Mouse (Mus musculus): ENCODE measurements around the gene Tomm34. TPM values are rescaled to one million over a fixed set of nuclear protein-coding genes. Genes with fewer than 3 reads are reported as not detected.

The Tomm34 gene
- polyA plus RNA-seq, 1 experiment from 2014 or later, result 42.3 TPM

DNA sequence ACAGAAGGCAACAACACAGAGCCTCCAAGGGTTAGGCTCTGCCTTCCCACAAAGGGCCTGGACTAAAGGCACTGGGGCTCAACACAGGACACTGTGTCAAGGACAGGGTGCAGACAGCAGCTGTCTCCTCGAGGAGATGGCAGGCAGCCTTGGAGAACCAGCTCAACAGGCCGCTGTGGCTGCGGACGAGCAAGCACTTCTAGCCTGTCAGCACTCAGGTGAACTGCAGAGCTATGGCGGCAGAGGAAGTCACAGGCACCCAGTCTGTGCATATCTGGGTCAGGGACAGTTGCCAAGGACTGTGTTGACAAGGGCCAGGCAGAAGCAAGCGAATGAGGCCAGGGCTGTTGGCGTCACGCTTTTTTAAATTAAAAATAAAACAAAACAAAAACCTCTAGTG, 17.2 kb downstream of the Tomm34 start:
- H3K4me3 ChIP-seq (replicated peaks; ENCODE audit: low read depth, low read length), result no peak overlapping the region
- no peaks in the 10 kb centered on the region for H3K4me1 ChIP-seq (replicated peaks; ENCODE audit: insufficient read depth, low read length)
- no peaks in the 10 kb centered on the region for H3K9me3 ChIP-seq (replicated peaks; ENCODE audit: low read length)
- WGBS, result 87% methylated on average over 8 of the region's 8 CpGs
- H3K9ac ChIP-seq (ENCODE audit: low read depth, low read length), result no peak overlapping the region
- H3K27ac ChIP-seq, result no peak overlapping the region
- TF ChIP-seq CTCF (IDR thresholded peaks at IDR 0.05; ENCODE audit: low read depth), result no peak
- DNase-seq (ENCODE audit: low spot score), result no peak
- H3K27me3 ChIP-seq (ENCODE audit: insufficient read depth, low read length), result no peaks in the 10 kb centered on the region
- ATAC-seq (replicated peaks; ENCODE audit: low FRiP score, low read depth), result no peak
- H3K4me2 ChIP-seq (ENCODE audit: low read length), result no peak overlapping the region
- H3K36me3 ChIP-seq (ENCODE audit: insufficient read depth, low read length), result peaks cover 39% of the 10 kb centered on the region

DNA sequence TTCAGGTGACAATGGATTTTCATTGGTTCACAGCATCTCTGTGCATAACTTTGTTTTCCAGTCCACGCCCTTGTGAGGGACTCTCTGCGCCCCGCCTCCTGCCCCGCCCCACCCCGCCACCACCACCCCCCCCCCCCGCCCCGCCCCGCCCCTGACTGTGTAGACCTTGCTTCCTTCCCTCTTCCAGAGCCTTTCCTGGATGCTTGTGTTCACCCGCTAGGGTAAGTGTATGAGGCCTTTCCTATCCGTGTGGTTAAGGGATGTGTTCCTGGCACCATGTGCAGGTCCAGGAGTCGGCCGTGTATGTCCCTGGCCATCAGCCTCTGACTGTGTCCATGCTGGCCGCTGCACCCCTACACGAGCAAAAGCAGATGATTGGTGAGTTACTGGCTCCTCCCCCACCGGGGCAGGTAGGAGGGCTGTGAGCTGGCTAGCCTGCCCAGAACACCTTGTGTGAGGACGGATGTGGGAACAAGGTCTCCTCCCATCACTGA, 23.7 kb downstream of the Tomm34 start:
- no peak overlapping the region for H3K27ac ChIP-seq
- H3K9me3 ChIP-seq (replicated peaks; ENCODE audit: low read length), result no peaks in the 10 kb centered on the region
- 0 out of 2 replicates have a peak, but pooled peaks cover 2% of the 10 kb centered on the region for H3K4me1 ChIP-seq (replicated peaks; ENCODE audit: insufficient read depth, low read length)
- ATAC-seq (replicated peaks; ENCODE audit: low FRiP score, low read depth), result peak; percentile 74
- DNase-seq (ENCODE audit: low spot score), result peak; percentile 46
- H3K4me2 ChIP-seq (ENCODE audit: low read length), result peak overlapping the region; percentile 52
- 4% methylated on average over 14 of the region's 16 CpGs for WGBS
- H3K4me3 ChIP-seq (replicated peaks; ENCODE audit: low read depth, low read length), result peak overlapping the region; percentile 20
- peaks cover 3% of the 10 kb centered on the region; the same call in 1 of the 2 replicates for H3K36me3 ChIP-seq (ENCODE audit: insufficient read depth, low read length)
- H3K9ac ChIP-seq (ENCODE audit: low read depth, low read length), result no peak overlapping the region
- no peaks in the 10 kb centered on the region for H3K27me3 ChIP-seq (ENCODE audit: insufficient read depth, low read length)
- TF ChIP-seq CTCF (IDR thresholded peaks at IDR 0.05; ENCODE audit: low read depth), result no peak

DNA sequence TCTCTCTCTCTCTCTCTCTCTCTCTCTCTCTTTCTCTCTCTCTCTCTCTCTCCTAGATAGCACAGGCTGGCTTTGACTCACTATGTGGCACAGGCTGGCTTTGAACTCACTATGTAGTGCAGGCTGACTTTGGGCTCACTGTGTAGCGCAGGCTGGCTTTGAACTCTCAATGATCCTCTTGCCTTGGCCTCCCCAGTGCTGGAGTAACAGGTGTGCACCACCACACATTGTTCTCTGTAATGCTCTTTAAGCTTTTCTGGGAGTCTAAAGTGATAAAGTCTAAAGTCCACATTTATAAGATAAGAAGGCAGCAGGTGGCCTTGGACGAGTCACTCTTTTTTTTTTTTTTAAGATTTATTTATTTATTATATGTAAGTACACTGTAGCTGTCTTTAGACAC, 29.4 kb downstream of the Tomm34 start:
- no peak overlapping the region for H3K4me2 ChIP-seq (ENCODE audit: low read length)
- DNase-seq (ENCODE audit: low spot score) (no peak), ATAC-seq (replicated peaks; ENCODE audit: low FRiP score, low read depth) (no peak)
- no peak overlapping the region for H3K9ac ChIP-seq (ENCODE audit: low read depth, low read length)
- WGBS, result 87% methylated on average over 2 of the region's 2 CpGs
- H3K27me3 ChIP-seq (ENCODE audit: insufficient read depth, low read length), result no peaks in the 10 kb centered on the region
- no peak overlapping the region for H3K27ac ChIP-seq
- no peaks in the 10 kb centered on the region for H3K4me1 ChIP-seq (replicated peaks; ENCODE audit: insufficient read depth, low read length)
- H3K4me3 ChIP-seq (replicated peaks; ENCODE audit: low read depth, low read length), result no peak overlapping the region
- no peaks in the 10 kb centered on the region for H3K9me3 ChIP-seq (replicated peaks; ENCODE audit: low read length)
- no peak for TF ChIP-seq CTCF (IDR thresholded peaks at IDR 0.05; ENCODE audit: low read depth)
- H3K36me3 ChIP-seq (ENCODE audit: insufficient read depth, low read length), result no peaks in the 10 kb centered on the region

- DNase-seq (ENCODE audit: low spot score) (no peak), ATAC-seq (replicated peaks; ENCODE audit: low FRiP score, low read depth) (no peak)
- Histone ChIP-seq H3K27me3 (ENCODE audit: insufficient read depth, low read length) (no peaks in the 10 kb centered on the region), H3K4me3 (replicated peaks; ENCODE audit: low read depth, low read length) (no peak overlapping the region), H3K9ac (ENCODE audit: low read depth, low read length) (no peak overlapping the region), H3K9me3 (replicated peaks; ENCODE audit: low read length) (no peaks in the 10 kb centered on the region), H3K27ac (no peak overlapping the region), H3K4me1 (replicated peaks; ENCODE audit: insufficient read depth, low read length) (no peaks in the 10 kb centered on the region), H3K36me3 (ENCODE audit: insufficient read depth, low read length) (no peaks in the 10 kb centered on the region), H3K4me2 (ENCODE audit: low read length) (no peak overlapping the region)
- TF ChIP-seq CTCF (IDR thresholded peaks at IDR 0.05; ENCODE audit: low read depth), result no peak
- WGBS, result 87% methylated on average over 6 of the region's 6 CpGs
Measured at GRCm38 (mm10) chr2:164040949-164041348, 30.0 kb downstream of the Tomm34 start.

DNA sequence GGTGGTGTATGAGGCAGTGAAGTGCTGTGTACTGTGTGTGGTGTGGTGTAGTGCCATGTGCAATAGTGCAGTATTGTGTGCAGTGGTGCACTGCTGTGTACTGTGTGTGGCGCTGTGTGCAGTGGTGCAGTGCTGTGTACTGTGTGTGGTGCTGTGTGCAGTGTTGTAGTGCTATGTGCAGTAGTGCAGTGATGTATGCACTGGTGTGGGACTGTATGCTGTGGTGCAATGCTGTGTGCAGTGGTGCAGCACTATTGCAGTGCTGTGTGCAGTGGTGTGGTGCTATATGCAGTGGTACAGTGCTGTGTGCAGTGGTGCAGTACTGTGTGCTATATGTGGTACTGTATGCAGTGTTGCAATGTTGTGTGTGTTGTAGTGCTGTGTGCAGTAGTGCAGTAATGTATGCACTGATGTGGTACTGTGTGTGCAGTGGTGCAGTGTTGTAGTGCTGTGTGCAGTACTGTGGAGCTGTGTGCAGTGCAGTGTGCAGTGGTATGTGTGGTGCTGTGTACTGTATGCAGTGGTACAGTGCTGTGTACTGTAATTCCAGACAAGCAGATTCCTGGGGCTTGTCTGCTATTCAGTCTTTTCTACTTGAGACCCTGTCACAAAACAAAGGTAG, 32.5 kb downstream of the Tomm34 start:
- 96% methylated on average over 1 of the region's 1 CpGs for WGBS
- H3K9me3 ChIP-seq (replicated peaks; ENCODE audit: low read length), result no peaks in the 10 kb centered on the region
- H3K4me3 ChIP-seq (replicated peaks; ENCODE audit: low read depth, low read length), result no peak overlapping the region
- H3K4me2 ChIP-seq (ENCODE audit: low read length), result no peak overlapping the region
- no peak overlapping the region for H3K9ac ChIP-seq (ENCODE audit: low read depth, low read length)
- ATAC-seq (replicated peaks; ENCODE audit: low FRiP score, low read depth) (peak; percentile 52), DNase-seq (ENCODE audit: low spot score) (no peak)
- TF ChIP-seq CTCF (IDR thresholded peaks at IDR 0.05; ENCODE audit: low read depth), result no peak
- no peaks in the 10 kb centered on the region for H3K4me1 ChIP-seq (replicated peaks; ENCODE audit: insufficient read depth, low read length)
- no peak overlapping the region for H3K27ac ChIP-seq
- H3K36me3 ChIP-seq (ENCODE audit: insufficient read depth, low read length), result no peaks in the 10 kb centered on the region
- H3K27me3 ChIP-seq (ENCODE audit: insufficient read depth, low read length), result no peaks in the 10 kb centered on the region

- peak; percentile 42 for ATAC-seq (replicated peaks; ENCODE audit: low FRiP score, low read depth)
Measured at GRCm38 (mm10) chr2:164036520-164037019, 34.4 kb downstream of the Tomm34 start.

More at GRCm38 (mm10) chr2:164036520-164037019, 34.4 kb downstream of the Tomm34 start:
- no peak overlapping the region for H3K4me2 ChIP-seq (ENCODE audit: low read length)
- peak; percentile 35 for DNase-seq (ENCODE audit: low spot score)
- no peaks in the 10 kb centered on the region for H3K4me1 ChIP-seq (replicated peaks; ENCODE audit: insufficient read depth, low read length)
- no peaks in the 10 kb centered on the region for H3K9me3 ChIP-seq (replicated peaks; ENCODE audit: low read length)
- H3K27ac ChIP-seq, result no peak overlapping the region
- H3K36me3 ChIP-seq (ENCODE audit: insufficient read depth, low read length), result no peaks in the 10 kb centered on the region
- no peak overlapping the region for H3K9ac ChIP-seq (ENCODE audit: low read depth, low read length)
- no peaks in the 10 kb centered on the region for H3K27me3 ChIP-seq (ENCODE audit: insufficient read depth, low read length)
- TF ChIP-seq CTCF (IDR thresholded peaks at IDR 0.05; ENCODE audit: low read depth), result peak; percentile 54
- H3K4me3 ChIP-seq (replicated peaks; ENCODE audit: low read depth, low read length), result no peak overlapping the region
- 44% methylated on average over 10 of the region's 10 CpGs for WGBS
